Mouse (Mus musculus): ENCODE results near the gene Mfn2.
A peak's percentile ranks its signal among the peaks of the same experiment; 100 is the strongest.

Gene Mfn2

DNA sequence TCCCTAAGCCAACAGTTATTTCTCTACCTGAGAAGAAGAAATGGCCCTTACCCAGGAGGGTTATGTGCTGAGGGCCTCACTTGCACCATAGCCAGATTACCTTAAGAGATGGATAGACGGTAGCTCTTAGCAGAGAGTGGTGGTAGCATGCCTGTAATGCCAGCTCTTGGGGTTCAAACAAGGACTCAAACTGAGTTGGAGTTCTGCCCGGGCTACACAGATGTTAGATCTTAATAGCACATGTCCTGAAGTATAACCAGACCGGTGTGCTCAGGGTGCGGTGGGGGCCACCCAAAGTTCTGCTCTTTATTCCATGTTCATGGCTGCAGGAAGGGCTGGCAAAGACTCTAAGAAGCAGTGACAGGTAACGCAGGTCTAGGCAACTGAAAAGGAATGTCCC is 5.0 kb upstream of the Mfn2 start:
- DNase-seq = peak; percentile 94

DNA sequence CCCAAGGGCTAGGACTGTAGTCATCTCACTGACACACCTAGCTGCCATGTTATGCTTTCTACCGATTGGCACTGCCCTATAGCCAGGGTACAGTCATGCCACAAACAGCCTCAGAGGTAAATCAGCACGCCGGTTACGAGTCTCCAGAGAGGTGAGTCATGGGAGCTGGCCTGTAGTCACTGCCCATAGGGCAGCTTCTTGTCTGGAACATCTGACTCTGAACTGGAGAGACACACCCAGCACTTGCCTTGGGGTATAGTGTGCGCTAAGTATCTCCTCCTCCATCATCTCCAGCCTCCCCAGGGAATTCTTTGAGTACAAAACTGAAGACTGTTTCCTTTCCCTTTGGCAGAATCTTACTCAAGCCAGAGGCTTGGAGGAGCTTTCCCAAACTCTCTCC is 1.7 kb upstream of the Mfn2 start:
- DNase-seq = peak; percentile 94

DNA sequence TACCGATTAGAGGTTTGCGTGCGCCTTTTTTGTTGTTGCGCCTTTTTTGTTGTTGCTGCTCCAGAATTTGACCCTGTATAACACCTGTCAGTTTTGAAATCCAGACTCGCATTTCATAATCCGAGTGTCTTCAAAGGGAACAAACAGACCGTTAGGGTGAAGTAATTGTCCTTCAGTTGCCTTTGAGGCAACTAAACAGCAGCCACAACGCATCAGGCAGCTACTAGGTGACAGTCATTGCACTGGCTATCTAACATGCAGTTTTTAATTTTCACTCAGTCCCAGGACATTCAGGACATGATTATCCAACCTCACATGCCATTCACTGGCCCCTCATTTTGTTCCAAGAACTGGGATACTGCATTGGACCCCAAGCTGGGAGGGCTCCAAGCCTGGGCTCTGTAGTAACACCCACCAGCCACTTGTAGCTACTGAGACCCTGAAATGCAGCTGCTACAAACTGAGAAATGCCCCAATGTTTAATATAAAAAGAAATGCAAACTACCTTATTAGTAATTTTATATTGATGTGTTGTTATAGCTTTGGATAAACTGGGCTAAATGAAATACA is 671 bp upstream of the Mfn2 start:
- peak; percentile 92 for DNase-seq

DNA sequence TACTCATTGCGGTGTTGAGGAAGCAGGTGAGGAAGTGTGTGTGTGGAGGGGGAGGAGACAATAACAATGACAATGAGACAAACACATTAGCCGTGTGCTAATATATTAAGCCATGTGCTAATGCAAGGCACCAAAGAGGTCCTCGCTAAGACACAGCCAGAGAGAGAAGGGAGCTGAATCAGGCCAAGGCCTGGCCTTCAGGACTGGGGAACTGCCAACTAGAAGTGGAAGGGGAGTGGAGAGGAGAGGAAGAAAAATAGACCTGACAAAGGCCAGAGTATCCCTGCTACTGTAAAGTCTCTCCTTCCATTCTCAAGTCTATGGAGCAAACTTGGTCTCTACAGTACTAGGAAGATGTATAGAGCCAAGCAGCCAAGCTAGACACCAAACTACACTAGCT is 903 bp downstream of the Mfn2 start:
- peak; percentile 91 for DNase-seq

DNA sequence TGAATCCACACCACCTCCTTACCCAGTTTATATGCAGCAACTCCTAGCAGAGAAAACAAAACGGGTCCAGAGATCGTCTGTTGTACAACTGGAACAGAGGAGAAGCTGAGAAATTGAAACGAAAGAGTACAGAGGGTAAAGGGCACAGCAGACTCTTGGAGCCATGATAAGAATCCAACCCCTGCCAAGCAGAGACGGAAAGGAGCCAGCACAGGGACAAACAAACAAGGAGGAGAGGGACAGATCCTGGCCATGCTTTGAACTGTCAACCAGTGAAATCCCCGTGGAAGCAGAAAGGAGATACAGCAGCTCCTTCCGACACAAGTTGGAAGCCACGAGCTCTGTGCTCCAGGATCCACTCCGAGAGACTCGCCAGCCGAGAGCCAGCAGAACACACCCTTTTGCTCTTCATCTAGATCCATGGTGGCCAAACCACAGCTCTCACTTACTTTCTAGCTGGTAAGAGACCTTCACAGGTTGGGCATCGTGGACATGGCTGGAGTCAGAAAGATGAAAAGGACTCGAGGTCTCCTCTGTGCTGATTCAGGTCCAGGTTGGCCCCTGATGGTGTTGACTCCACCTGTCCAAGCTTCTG is 1.5 kb downstream of the Mfn2 start:
- peak; percentile 94 for DNase-seq

DNA sequence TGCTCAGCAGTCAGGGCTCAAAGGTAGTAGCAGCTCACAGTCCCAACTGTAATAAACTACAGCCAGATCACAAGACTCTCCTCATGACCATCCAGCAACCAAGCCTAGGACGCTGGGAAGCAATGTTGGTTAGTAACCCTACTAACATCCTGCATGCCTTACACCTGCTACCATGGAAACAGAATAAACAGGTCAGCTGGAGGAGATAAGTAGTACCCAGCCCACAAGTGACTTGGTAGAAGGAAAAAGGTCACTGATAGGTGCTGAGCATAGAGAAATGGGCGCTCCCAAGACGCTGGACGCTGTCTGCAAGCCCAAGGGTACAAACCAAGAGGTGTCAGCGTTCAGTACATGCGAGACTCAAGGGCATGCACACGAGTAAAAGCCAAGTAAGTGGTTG is 4.1 kb downstream of the Mfn2 start:
- DNase-seq = peak; percentile 96

DNA sequence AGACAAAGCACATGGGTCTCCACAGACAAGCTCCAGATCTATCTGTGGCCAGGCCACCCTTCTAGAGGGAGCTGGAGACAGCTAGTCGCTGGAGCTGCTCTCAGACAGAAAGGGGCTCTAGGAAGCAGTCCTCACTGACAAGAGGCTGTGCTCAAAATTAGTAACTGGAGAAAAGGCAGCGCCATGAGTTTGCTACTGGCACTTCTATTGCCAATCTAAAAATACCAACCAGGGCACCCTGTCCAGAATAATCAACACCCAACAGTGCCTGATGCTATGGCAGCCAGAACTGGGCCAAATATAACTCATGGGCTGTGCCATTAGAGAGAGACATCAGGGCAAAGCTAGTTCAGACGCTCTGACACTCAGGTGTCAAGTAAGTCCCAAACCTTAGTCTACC is 7.2 kb downstream of the Mfn2 start:
- peak; percentile 97 for DNase-seq

DNA sequence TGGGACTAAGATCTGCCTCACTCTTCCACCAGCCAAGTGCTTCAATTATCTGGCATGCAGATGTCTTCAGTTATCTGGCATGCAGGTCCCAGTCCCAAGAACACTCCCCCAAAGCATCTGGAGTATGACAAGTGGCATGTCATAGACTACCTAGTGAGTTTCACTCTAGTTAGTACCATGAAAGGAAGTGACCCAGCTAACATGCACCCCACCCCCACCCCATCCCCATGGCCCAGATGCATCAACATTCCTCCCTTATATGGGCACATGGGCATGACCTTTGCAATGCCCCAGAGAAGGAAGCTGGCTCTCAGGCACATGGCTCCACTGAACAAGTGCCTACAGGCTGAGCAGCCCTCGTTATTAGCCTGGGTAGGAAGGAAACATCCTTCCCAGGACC is 8.1 kb downstream of the Mfn2 start:
- peak; percentile 95 for DNase-seq

DNA sequence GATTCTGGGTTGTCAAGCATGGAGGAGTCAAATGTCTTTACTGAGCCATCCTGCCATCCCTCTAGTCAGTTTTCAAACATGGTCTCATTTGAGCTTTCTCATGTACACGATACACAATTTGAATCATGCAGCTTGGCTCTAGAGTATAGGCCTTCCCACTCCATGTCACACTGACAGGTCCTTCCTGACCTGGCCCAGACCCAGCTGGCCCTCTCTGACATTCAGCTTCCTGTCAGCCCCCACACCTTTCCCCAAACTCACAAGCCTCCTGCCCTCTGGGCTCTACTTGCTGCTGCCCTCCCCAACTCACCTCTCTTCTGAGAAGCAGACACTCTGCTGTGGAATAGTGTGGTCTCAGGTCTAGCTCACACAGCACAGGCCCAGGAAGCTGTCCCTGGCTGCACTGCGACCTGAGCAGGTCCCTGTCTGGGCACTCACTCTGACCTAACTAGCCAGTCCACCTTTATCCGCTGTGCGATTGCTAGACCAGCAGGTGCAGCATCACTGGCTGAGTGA is 8.6 kb downstream of the Mfn2 start:
- DNase-seq = peak; percentile 91

DNA sequence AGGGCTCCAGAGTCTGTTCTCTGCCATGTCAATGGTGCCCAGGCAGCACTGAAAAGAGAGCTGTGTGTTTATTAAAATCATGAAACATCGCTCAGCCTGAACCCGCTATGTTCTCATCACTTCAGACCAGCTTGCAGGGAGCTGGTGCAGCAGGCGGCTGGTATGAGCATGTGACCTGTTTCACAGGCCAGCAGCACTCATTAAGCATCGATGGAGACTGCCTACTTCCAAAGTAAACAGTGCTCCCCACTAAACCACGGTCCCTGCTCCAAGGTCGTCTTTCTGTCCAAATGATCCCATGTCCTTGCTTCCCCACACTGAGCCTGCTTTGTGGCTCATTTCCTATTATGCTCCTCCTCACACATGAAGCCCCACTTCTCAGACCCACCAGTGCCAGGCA is 14.2 kb downstream of the Mfn2 start:
- DNase-seq = peak; percentile 96

DNA sequence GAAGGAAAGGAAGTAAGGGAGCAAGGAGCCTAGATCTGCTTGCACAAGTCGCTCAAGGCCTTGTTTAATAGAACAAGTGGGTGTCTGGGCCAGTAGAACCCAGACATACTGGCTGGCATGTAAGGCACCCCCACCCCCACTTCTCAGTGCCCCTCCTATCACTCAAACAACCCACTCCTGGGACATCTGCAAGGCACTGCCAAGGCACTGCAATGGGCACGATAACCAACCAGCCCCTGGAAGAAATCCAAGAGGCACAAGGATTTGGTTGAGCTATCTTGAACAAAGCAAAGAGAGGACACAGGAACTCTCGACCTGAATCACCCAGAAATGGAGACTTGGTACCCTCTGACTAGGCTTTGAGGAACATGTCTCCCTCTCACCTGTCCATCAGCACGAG is 16.3 kb downstream of the Mfn2 start:
- DNase-seq = peak; percentile 92

DNA sequence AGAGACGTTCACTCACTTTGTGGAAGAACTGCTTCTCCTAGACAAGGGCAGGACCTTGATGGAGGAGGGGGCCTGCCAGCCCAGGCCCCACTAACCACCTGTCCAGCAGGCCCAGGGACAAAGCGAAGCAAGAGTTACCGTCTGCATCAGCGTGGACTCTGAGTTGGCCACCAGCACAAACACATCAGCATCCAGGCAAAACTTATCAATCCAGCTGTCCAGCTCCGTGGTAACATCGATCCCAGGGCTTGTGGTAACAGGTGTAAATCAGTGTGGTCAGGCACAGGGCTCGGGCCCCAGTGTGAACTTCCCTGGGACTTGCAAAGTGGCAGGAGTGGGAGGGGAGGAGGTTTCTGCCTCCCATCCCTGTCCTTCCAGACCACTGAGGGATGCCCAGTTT is 17.2 kb downstream of the Mfn2 start:
- peak; percentile 89 for DNase-seq

DNA sequence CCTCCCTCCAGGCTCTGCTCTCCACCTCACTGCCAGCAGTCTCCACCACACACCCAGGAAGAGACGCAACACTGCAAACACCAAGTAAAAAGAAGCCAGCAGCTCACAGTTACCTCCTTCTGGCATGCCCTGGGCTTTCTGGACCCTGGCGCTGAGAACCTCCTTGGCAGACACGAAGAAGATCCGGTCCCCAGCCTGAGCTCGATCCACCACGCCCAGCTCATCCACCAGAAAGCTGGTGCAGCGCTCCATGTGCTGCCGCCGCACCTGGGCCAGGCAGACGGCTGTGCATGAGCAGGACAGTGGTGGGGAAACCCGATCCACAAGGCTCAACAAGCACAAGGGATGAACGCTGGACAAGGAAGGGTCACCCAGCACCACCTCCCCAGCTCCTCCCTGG is 18.3 kb downstream of the Mfn2 start:
- DNase-seq = peak; percentile 85

DNA sequence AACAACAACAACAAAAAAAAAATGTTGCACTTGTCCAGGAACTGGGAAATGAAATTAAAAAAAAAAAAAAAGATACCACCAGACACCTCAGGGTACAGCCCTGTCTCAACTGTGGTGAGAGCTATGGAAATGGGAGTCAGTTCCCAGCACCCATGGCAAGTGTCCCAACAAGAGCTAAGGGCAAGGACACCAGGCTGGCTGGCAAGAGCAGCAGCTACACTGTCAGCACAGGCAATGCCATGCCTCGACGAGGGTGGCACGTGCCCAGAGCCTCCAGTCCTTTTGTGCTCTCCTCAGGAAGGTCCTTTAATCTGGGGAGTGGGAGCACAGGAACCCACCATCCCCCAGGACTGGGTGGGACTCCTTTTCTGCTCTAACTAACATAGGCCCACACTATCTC is 20.4 kb downstream of the Mfn2 start:
- peak; percentile 91 for DNase-seq

DNA sequence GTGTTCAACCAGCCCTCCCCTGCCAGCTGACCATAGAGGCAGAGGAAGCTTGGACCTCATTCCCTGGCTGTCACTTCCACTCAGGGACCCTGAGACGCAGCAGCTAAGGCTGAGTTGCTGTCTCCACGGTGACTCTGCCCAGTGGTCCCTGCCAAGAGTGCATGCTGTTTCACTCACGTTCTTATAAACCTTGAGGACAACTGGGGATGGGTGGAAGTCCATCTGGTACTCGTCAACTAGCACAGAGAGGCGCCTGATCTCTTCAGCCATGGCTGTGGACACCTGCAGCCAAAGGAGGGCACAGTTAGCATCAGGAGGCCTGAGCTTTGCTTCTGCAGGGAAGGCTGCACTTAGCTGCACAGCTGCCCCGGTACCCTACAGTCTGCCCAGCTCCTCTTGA is 21.5 kb downstream of the Mfn2 start:
- DNase-seq = peak; percentile 94

DNA sequence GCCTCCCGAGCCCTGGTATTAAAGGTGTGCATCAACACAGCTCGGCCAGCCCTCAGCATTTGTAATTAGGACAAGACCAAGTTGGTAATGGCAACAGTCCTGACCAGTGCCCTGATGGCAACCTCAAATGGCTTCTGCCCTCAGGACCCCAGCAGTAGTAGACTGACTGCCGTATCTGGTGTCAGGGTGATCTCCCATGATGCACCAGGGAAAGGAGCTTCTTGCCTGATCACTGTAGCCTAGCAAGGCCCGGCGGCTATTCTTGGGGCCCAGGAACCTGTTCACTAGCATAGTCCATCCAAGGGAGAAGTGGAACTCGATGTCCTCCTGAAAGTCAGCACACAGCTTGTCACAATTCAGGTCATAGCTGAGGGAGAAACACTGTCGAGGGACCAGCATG is 22.7 kb downstream of the Mfn2 start:
- peak; percentile 86 for DNase-seq

DNA sequence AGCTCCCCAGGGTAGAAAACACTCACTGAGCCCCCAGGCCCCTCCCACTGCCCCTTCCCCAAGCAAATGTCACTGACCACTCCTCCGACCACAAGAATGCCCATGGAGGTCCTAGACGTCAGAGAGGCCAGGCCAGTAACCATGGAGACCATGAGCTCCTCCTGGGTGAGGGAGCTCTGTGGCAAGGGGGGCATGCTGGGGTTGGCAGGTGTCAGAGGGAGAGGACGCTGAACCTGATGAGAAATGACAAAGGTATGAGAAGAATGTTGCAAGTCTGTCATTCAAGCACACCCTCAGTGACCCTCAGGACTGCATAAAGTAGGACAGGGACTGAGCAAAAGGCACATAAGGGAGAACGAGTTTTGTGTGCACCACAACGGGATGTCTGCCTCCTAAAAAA is 24.6 kb downstream of the Mfn2 start:
- DNase-seq = peak; percentile 90

DNA sequence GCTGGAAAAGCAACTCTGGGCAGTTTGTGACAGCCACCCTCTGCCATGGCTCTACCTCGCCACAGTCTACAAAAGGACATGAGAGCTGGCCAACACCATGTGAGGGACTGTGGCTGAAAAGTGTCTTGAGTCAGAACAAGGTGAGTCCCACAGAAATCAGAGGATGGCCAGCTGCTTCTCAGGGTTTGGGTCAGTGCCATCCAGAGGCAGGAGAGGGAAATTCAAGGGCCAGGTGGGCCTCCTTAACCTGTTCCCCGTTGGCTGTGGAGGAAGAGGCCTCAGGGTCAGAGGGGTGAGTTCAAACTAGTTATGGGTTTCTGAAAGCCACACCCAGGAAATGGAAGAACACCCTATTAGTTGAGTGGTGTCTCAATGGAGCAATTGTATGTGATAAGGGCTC is 25.0 kb downstream of the Mfn2 start:
- peak; percentile 86 for DNase-seq

DNA sequence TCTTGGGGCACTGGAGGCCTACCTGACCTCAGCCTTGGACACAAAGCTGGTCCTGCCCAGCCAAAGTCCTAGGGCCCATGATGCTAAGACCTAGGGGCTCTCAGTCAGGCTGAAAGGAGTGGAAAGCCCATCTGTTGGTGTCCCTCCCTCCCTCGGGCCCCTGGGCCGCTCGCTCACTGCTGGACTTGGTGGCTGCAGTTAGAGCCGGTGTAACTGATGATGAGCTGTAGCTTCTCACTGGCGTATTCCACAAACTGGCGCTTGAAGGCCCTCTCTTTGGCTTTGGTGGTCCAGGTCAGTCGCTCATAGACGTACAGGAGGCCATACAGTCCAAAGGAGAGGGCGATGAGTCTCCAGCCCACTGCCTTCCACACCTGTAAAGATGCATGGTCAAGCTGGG is 26.0 kb downstream of the Mfn2 start:
- peak; percentile 88 for DNase-seq

DNA sequence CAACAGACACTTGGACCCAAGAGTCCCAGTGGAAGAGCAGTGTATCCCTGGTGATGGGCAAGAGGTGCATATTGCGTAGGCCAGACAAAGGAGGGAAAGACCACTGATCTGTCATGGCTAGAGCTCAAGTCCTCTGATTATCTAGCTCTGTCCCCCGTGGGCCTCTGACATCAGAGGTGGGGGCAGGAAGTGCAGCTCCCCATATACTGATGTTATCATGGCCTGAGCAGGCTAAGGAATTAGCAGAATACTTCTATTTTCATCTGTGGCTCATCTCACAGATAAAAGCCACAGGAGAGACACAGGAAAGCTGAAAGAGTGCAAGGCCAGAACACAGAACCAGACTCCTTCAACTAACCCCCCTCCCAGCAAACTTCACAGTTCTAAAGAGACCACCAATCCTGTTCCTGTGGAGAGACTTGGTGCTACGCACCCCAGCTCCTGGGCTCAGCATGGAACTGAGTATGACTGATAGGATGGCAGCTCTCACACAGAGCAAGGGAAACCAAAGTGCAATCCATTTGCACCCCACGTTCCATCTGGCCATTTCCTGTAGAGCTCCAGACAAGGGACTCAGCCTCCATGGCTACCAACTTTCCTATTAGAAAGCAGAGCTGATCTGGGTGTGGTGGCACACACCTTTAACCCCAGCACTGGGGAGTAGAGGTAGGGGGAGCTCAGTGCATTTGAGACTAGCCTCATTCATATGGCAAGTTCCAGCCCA is 28.5 kb downstream of the Mfn2 start:
- DNase-seq = peak; percentile 88

DNA sequence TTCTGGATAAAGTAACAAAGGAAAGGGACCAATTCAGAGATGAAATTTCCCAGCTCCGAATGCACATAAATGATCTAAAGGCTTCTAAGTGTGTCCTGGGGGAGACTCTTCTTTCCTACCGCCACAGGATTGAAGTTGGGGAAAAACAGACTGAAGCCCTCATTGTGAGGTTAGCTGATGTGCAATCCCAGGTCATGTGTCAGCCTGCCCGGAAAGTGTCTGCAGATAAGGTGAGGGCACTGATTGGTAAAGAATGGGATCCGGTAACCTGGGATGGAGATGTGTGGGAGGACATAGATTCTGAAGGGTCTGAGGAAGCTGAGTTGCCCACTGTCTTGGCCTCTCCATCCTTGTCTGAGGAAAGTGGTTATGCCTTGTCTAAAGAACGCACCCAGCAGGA is 35.3 kb downstream of the Mfn2 start:
- peak; percentile 90 for DNase-seq

DNA sequence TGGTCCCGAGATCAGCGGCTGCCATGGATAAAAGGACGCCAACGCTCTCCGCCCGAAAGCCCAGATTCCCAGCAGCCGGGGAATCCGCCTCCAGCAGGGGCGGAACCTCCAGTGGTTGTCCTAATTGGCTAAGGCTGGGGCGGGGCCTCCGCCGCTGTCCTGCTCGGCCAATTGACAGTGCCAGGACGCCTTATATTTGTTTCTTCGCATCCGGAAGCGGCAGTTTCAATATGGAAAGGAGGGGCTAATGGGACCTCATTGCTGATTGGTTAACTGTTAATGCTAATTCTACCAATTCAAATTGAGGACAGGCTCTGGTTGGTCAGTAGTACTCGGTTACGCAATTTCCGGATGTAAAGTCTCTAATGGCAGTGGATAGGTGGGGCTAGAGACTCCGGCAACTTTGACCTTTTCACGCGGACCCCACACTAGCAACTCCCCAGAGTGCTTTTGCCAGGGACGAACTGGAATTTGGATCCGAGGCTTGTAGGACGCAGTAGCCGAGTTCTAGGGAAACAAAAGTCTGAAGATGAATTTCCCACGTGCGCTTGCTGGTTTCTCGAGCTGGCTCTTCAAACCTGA is 36.0 kb downstream of the Mfn2 start, which contains the start of the genes Miip and Fv1:
Gene Miip, minus strand, starts transcription at position 367 of the 582 bp plus-strand sequence.
Gene Fv1, plus strand, starts transcription at position 530 of the 582 bp plus-strand sequence.
- DNase-seq = peak; percentile 100

DNA sequence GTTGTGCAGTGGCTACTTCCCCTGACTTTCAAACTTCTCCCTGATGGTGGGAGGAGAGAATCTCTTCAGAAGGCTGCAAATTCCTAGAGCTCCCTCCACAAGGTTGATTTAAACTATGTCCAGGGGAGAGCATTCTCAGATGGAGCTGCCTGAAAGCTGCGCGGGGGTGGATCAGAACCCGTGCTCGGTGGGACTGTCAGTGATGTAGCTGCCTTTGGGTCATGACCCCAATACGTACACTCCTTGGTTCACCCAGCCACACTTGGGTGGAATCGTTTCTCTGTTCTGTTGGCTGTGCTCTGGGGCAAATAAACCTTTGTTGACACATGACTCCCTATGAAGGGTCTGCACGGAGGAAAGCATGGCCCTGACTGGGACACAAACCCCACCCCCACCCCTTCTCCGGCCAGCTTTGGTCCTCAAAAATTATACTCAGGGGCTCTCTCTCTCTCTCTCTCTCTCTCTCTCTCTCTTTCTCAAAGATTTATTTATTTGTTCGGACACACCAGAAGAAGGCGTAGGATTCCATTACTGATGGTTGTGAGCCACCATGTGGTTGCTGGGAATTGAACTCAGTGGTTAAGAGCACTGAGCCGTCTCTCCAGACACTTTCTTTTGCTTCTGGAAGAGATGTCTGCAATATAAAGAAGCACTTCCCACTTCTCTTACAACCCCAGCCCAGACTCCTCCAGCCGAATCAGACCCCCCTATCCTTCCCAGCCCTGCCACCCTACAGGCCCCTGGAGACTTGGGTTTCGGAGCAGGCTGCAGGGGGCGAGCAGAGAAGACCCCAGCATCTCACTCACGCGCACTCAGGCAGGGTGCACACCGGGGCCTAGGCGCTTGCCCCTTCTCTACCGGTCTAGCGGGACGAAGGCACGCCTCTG is 36.7 kb downstream of the Mfn2 start:
- DNase-seq = peak; percentile 86

All from heart, adult 11 months (tissue).